Comparison of ENCODE assay signal across 8 mouse cellular contexts in the genomic region with DNA sequence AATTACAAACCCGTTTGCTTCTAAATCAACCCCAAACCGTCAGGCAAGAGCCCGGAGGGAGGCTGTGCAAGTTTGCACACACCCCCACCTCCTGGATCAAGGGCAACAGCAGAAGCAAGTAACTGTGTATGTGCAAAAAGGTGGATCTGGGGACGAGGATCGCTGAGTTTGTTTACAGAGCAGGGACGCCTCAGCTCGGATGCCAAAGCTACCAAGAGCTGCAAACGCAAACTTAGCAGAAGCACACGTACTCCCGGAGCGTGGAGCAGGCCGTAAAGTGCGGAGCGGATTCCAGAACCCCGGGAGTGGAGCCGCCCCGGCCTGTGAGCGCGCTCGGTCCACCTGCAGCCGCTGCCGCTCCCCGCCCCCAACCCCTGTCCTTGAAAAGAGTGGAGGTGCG. TPM values are rescaled to one million over a fixed set of nuclear protein-coding genes. Genes with fewer than 3 reads are reported as not detected.
DNase-seq lines count a peak whose midpoint lies in the region; ATAC-seq and TF ChIP-seq lines count a peak whose summit lies in the region.

No protein-coding gene starts in this region.

- peak overlapping the region; percentile 94 for H3K9ac ChIP-seq in kidney, embryonic 14.5 days (ENCODE audit: low read depth, low read length)
- peak overlapping the region; percentile 55 for H3K9ac ChIP-seq in limb, embryonic 15.5 days

- H3K27me3 ChIP-seq in kidney, embryonic 14.5 days (ENCODE audit: control insufficient read depth, insufficient read depth, low read length), result no peaks in the 10 kb centered on the region
- no peaks in the 10 kb centered on the region for H3K27me3 ChIP-seq in limb, embryonic 15.5 days

- H3K36me3 ChIP-seq in kidney, embryonic 14.5 days (ENCODE audit: control insufficient read depth, insufficient read depth, low read length), result no peaks in the 10 kb centered on the region; the same call in 1 of the 2 replicates
- H3K36me3 ChIP-seq in limb, embryonic 15.5 days, result no peaks in the 10 kb centered on the region

- H3K27ac ChIP-seq in bone marrow macrophage, adult 2 months (ENCODE audit: insufficient read depth, low read depth, low read length), result peak overlapping the region; percentile 99
- H3K27ac ChIP-seq in embryonic fibroblast, embryonic 13.5 days (ENCODE audit: insufficient read depth, low read length), result peak overlapping the region; percentile 64
- H3K27ac ChIP-seq in kidney, embryonic 14.5 days (ENCODE audit: low read depth, low read length), result peak overlapping the region; percentile 100
- H3K27ac ChIP-seq in limb, embryonic 15.5 days, result peak overlapping the region; percentile 100

- peaks cover 27% of the 10 kb centered on the region for H3K4me1 ChIP-seq in bone marrow macrophage, adult 2 months (ENCODE audit: control insufficient read depth, insufficient read depth, low read length)
- peaks cover 7% of the 10 kb centered on the region; the same call in 1 of the 2 replicates for H3K4me1 ChIP-seq in embryonic fibroblast, embryonic 13.5 days (ENCODE audit: control insufficient read depth, insufficient read depth, low read length)
- peaks cover 3% of the 10 kb centered on the region; the same call in 1 of the 2 replicates for H3K4me1 ChIP-seq in kidney, embryonic 14.5 days (ENCODE audit: control insufficient read depth, insufficient read depth, low read length)
- H3K4me1 ChIP-seq in limb, embryonic 15.5 days, result peaks cover 22% of the 10 kb centered on the region

- TF ChIP-seq POLR2A in bone marrow macrophage, adult 2 months (IDR thresholded peaks at IDR 0.05; ENCODE audit: borderline replicate concordance, low read depth, low read length), result no peak
- peak; percentile 74 for TF ChIP-seq POLR2A in embryonic fibroblast, embryonic 13.5 days (IDR thresholded peaks at IDR 0.05; ENCODE audit: low read depth, low read length)

- no peak for TF ChIP-seq CTCF in bone marrow macrophage, adult 2 months (IDR thresholded peaks at IDR 0.05; ENCODE audit: low read depth, low read length)
- no peak for TF ChIP-seq CTCF in embryonic fibroblast, embryonic 13.5 days (IDR thresholded peaks at IDR 0.05; ENCODE audit: borderline replicate concordance, insufficient read depth, low read length)

- H3K4me3 ChIP-seq in bone marrow macrophage, adult 2 months (ENCODE audit: insufficient read depth, low read length), result peak overlapping the region; percentile 91
- H3K4me3 ChIP-seq in embryonic fibroblast, embryonic 13.5 days (ENCODE audit: insufficient read depth, low read length), result peak overlapping the region; percentile 65
- H3K4me3 ChIP-seq in kidney, embryonic 14.5 days (ENCODE audit: low read length), result peak overlapping the region; percentile 95
- peak overlapping the region; percentile 86 for H3K4me3 ChIP-seq in limb, embryonic 15.5 days

- DNase-seq in 416B (ENCODE audit: low read depth), result peak; percentile 100
- peak; percentile 94 for DNase-seq in heart, adult 9 months (ENCODE audit: low spot score in 2 of 2)
- DNase-seq in spleen, postnatal 4 days (ENCODE audit: low spot score in 2 of 2), result peak; percentile 90 to 95

- under 1% methylated on average over 24 of the region's 24 CpGs for WGBS in kidney, embryonic 14.5 days
- 0% methylated on average over 24 of the region's 24 CpGs for WGBS in limb, embryonic 15.5 days

- no peaks in the 10 kb centered on the region for H3K9me3 ChIP-seq in kidney, embryonic 14.5 days (ENCODE audit: control insufficient read depth, low read length)
- no peaks in the 10 kb centered on the region for H3K9me3 ChIP-seq in limb, embryonic 15.5 days

- ATAC-seq in kidney, embryonic 14.5 days (ENCODE audit: low FRiP score, low TSS enrichment), result peak; percentile 85
- ATAC-seq in limb, embryonic 15.5 days (ENCODE audit: insufficient number of reproducible peaks, low FRiP score, low TSS enrichment, low read depth), result peak; percentile 78
- peak; percentile 74 for ATAC-seq in monocyte, adult 5-6 weeks (replicated peaks; ENCODE audit: insufficient number of reproducible peaks, low FRiP score, low TSS enrichment, poor library complexity, severe bottlenecking)

- H3K4me2 ChIP-seq in kidney, embryonic 14.5 days (replicated peaks; ENCODE audit: low read depth, low read length), result peak overlapping the region; percentile 65
- H3K4me2 ChIP-seq in limb, embryonic 15.5 days, result peak overlapping the region; percentile 84

RNA-seq across cellular contexts. Expression of gene Cited2, which starts 0.9 kb away (rescaled TPM):
- polyA plus RNA-seq in bone marrow macrophage, adult 2 months (2012; ENCODE audit: insufficient read depth, insufficient read length, missing spikeins), result 136 and 143 TPM in 2 replicates
- 57.1 and 90.2 TPM in 2 replicates for polyA plus RNA-seq in embryonic fibroblast, embryonic 13.5 days (2011; ENCODE audit: insufficient read length, low read depth, missing spikeins)
- polyA plus RNA-seq in kidney, embryonic 14.5 days (2014; fragmentation: Nextera tagmentation; extraction: Ambion mirVana), result 76.0 and 83.5 TPM in 2 replicates
- 37.5 and 38.2 TPM in 2 replicates for polyA plus RNA-seq in limb, embryonic 15.5 days (2015; fragmentation: Nextera tagmentation; extraction: Ambion mirVana)
- total RNA-seq in monocyte, adult 5-6 weeks (2017), result 29.2 to 39.7 TPM (median 32.6 TPM) in 3 replicates

Comparison
In these comparisons a context has a peak if more than half of its experiments do, and no peak if none do; other contexts are left out.
1. Peak in every context shown above with its lines: DNase-seq, ATAC-seq, H3K4me3 ChIP-seq and H3K27ac ChIP-seq.